Mouse (Mus musculus) ES-CJ7 (cell line): ENCODE results near the gene Efcc1.
A peak's percentile ranks its signal among the peaks of the same experiment; 100 is the strongest.
"Not testable (repeated sequence)": the region's sequence is repeated elsewhere in the genome, so short reads cannot be mapped to it uniquely, and the experiment has no call there.

Experiments
- DNase-seq: peaks from one replicate; pipeline ENCODE4 v3.0.0; 2011; ENCODE audit warnings: low read depth, low spot score

Gene Efcc1

DNA sequence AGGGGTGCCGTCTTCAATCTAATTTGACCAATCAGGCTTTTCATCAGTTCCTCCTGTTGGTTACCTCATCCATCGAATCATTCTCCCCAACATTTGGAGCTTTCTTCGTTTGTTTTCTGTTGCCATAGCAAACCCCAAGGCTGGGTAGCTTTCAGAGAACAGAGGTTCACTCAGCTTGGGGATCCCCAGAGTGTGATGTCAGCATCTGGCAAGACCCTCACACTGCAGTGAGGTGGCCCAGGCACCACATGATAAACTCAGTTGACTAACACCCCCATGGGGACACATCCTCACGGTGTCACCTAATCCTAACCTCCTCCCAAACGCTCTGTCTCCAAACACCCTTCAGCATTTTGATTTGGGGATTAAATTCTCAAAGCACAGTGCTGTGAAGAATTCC is 12.6 kb downstream of the Efcc1 start:
- DNase-seq = no peak

- DNase-seq = no peak
Measured at GRCm38 (mm10) chr6:87744632-87745031, 14.0 kb downstream of the Efcc1 start.

DNA sequence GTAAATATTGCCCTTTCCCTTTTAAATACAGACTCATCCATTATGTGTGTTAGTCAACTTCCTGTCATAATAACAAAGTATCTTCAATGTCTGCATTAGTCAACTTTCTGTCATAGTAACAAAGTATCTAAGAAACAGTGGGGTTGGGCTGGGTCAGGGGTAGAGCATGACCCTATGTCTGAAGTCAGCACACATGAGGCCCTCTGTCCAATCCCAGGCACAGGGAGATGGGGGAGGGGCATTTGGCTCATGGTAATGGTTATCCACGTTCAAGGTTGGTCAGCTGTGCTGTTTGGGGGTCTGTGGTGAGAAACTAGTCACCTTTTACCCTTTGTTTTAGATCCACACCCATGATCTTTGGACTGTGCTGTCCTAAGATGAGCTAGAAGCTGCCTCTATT is 14.6 kb downstream of the Efcc1 start:
- DNase-seq = no peak

DNA sequence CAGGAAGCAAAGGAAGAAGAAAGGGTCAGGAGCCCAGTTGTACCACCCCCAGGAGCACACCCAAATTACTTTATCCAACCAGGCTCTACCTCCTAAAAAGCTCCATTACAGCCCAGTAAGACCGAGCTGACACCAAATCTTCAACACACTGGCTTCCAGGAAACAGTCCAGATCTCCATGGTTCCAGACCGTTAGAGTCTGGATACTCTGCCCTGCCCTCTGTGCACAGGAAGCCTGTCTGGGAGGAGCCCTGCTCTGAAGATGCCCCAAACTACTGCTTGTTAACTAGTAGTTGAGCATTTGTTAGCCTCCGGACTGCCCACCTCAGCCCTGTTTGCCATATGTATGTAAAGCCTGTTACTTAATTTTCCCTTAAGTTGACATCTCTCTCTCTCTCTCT is 15.4 kb downstream of the Efcc1 start:
- DNase-seq = no peak

DNA sequence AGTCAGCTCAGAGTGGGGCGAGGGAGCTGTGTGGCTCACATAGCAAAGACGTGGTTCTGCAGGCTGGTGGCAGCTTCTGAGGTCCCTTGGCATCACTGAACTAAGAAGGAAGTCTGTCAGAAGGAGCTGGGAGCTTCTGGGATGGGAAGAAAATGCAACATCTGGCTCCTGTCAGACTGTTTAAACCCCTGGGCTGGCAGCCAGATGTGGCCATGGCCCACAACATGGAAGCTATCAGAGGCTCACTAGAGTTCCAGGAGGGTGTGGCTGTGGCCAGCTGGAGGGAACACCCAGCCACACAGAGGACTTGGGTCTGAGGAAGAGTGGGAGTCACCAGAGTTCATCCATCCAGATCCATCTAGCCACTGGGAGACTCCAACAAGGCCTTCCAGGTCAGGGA is 16.2 kb downstream of the Efcc1 start:
- DNase-seq = no peak

- no peak for DNase-seq
Measured at GRCm38 (mm10) chr6:87748078-87748477, 17.4 kb downstream of the Efcc1 start.

- peak; percentile 36 for DNase-seq
Measured at GRCm38 (mm10) chr6:87748531-87748930, 17.9 kb downstream of the Efcc1 start.

GRCm38 (mm10) chr6:87750184-87750910 is 19.7 kb downstream of the Efcc1 start:
- no peak for DNase-seq

GRCm38 (mm10) chr6:87751574-87751973 is 20.9 kb downstream of the Efcc1 start:
- no peak for DNase-seq

DNA sequence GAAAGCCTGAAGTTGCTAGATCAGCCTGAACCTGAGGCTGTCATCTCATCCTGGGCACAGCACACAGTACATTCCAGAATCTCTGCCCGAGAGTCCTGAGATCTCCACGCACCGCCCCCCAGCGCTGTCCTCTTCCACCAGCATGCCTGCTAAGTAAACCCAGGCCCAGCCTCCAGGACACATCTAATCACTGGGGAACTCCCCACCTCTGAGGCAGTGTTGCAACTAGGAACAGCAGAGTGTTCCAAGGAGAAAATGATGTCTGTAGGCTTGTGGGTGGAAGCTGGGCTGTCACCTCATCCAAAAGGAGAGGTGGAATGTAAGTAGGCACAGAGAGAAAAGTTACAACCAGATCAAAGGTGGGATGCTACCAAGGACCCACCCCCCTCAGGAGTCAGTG is 24.5 kb downstream of the Efcc1 start:
- DNase-seq = no peak

DNA sequence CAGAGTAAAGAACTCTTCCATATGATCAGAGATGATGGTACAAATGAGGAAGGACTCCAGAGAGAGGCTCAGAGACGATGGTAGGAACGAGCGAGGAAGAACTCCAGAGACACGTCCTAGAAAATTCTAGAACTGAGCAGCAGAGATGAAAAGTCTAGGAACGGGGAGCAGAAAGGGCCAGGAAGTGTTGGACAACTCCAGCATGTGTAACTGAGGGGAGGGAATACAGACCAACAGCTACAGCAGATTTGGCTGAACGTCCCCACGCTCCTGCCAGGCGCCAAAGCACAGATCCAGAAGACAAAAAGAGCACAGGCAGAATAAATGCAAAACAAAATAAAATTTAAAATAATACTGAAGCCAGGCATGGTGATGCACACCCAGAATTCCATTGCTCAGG is 26.2 kb downstream of the Efcc1 start:
- DNase-seq = no peak

GRCm38 (mm10) chr6:87759404-87759803 is 28.7 kb downstream of the Efcc1 start:
- DNase-seq = no peak

DNA sequence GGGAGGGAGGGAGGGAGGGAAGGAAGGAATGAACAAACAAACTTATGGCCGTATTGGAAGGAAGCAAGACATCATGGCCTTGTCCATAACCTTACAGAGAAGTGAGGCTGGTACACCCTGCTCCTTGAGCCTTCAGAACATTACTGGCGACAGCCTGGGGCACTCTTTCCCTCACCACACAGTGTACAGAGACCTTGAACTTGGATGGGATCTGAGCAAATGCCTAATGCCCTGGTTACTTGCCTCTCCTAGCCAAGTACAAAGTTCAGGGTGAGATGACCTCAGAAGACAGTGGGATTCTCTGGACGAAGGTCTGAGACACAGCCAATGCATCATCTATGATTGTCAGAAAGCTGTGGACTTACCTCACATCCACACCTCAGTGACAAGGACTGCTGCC is 29.2 kb downstream of the Efcc1 start:
- DNase-seq = no peak

GRCm38 (mm10) chr6:87762161-87762560 is 31.5 kb downstream of the Efcc1 start:
- DNase-seq = no peak

DNA sequence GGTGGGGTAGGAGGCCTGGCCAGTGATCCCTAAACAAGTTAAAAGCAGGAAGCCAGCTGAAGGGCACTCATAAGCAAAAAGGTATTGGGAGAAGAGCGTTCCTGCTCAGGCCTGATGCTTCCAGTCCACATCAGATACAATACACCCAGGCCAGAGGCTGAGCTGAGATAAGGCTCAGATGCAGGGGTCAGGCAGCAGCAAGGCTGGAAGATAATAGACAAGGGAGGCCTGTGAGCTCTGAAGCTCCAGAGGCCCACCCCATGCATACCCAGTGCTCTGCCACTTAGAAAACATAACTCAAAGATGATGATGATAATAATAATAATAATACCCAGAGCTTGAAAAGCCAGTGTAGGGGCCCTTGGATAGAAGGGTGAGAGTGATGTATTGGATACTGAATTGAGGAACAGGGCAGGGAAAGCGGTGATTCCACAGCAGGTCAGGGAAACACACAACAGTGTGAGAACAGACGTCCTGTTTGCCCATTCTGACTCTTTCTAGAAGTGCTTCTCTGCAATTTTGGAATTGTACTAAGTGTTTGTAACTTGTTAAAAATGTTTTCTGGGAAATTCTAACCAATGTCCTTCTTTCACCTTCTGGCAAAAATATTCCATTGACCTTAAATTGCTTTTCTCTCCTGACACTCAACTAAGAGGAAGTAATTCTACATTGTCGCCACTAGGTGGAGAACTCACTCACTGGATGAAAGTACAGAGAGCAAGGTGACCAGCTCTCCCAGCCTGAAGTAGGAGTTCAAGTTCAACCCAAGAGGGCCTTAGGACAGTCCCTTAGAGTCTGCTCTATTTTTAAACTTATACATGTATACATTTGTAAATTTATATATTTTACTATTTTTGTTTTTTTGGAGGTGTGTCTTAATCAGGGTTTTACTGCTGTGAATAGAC is 33.0 kb downstream of the Efcc1 start:
- peak; percentile 68 for DNase-seq

GRCm38 (mm10) chr6:87764296-87764695 is 33.6 kb downstream of the Efcc1 start:
- not testable (repeated sequence) for DNase-seq

DNA sequence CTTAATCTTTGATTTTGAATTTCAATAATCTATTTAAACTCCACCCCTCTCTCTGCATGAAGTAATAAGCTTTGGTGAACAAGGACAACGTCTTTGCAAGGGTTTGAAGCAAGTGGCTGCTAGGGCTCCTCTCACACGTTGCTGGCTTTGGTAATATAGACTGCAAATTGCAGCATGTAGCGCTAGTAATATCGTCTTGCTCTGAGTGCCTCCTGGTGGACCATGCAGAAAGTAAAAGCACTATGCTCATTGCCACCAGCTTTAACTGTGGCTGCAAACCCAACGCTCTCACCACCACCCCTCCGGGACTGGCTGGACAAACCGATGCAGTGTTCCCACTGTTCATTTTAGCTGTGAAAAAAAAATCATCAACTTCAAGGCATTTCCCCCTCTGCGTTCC is 40.0 kb downstream of the Efcc1 start:
- DNase-seq = no peak

DNA sequence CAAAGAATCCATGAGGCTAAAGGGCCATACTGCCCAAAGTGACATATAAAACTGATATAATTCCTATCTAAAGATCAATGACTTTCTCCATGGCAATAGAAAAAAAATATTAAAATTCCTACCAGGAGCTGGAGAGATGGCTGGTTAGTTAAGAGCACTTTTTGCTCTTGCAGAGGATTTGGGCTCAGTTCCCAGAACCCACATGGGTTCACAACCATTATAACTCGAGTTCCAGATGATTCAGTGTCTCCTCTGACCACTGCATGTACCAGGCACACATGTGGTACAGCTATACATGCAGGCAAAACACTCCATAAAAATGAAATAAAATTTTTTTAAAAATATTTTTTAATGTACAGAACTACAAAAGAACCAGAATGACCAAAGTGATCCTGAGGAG is 43.8 kb downstream of the Efcc1 start:
- DNase-seq = no peak

DNA sequence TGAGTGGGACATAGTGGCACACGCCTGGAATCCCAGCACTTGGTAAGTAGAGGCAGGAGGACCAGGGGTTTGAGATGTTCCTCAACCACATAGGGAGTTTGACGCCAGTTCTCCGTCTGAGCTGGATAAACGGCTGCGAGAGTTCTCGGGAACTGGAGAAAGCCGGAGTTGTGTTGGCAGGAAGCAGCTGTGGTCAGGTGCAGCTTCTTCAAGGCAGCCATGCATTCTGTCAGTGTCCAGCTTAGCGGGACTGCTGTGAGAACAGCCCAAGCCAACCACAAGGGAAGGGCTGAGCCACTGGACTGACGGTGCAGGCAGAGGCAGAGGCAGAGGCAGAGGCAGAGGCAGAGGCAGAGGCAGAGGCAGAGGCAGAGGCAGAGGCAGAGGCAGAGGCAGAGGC is 44.2 kb downstream of the Efcc1 start:
- DNase-seq = no peak

GRCm38 (mm10) chr6:87775588-87776245 is 45.0 kb downstream of the Efcc1 start:
- no peak for DNase-seq

GRCm38 (mm10) chr6:87776663-87777062 is 46.0 kb downstream of the Efcc1 start:
- no peak for DNase-seq

DNA sequence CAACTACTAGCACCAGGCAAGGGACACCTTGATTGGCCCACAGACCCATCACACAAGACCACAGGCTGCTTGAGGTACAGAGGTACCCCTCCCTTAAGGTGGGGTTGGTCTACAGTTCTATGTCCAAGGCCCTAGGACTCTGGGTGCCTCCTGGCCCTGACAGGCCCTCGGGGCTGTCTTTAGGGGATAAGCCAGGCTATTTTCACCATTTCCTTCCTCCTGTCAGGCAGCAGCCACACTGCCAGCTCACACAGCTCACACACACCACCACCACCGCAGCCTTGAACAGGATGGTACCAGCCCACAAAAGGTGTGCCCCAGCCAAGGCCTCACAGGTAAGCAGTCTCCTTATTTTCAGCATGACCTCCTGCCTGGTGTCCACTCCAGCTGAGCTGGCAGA is 47.2 kb downstream of the Efcc1 start, which contains the start of gene Gp9:
Gene Gp9, plus strand, starts transcription at position 231 of the 400 bp plus-strand sequence.
- no peak for DNase-seq
